Mouse (Mus musculus) heart, adult 2 months (tissue): ENCODE results near the gene Ip6k3. TPM values are rescaled to one million over a fixed set of nuclear protein-coding genes. Genes with fewer than 3 reads are reported as not detected.
A peak's percentile ranks its signal among the peaks of the same experiment; 100 is the strongest.

Source experiments
- DNase-seq, 2 experiments: peaks; one replicate each; pipeline ENCODE4 v3.0.0; 2021
- H3K27ac ChIP-seq: fragments of 200-600 bp; 2 replicates; pipeline ENCODE4 v1.8.1; 2022
- H3K27me3 ChIP-seq: fragments of 200-500 bp; 2 replicates; pipeline ENCODE4 v1.6.1; 2012; ENCODE audit warnings: mild to moderate bottlenecking, low read length, inconsistent platforms, mixed read lengths; ENCODE audit not compliant: control insufficient read depth, insufficient read depth
- H3K36me3 ChIP-seq: fragments of 200-500 bp; 2 replicates; pipeline ENCODE4 v1.6.1; 2012; ENCODE audit warnings: low read length, inconsistent platforms; ENCODE audit not compliant: control insufficient read depth, insufficient read depth
- H3K4me1 ChIP-seq: fragments of 200-500 bp; 2 replicates; pipeline ENCODE4 v1.6.1; 2011; ENCODE audit warnings: low read length; ENCODE audit not compliant: control insufficient read depth, insufficient read depth
- H3K4me3 ChIP-seq: fragments of 200-600 bp; 2 replicates; pipeline ENCODE4 v1.8.1; 2022
- H3K79me2 ChIP-seq: fragments of 200-500 bp; replicated peaks from 2 replicates; pipeline ENCODE4 v1.6.1; 2012; ENCODE audit warnings: mild to moderate bottlenecking, inconsistent platforms, low read length, moderate library complexity, mixed read lengths; ENCODE audit not compliant: control insufficient read depth, insufficient read depth
- H3K9ac ChIP-seq: fragments of 200-500 bp; 2 replicates; pipeline ENCODE4 v1.6.1; 2012; ENCODE audit warnings: low read depth, mild to moderate bottlenecking, control low read depth, inconsistent platforms, low read length, mixed read lengths
- CTCF ChIP-seq: fragments of 200-600 bp; IDR thresholded peaks from 2 replicates; pipeline ENCODE4 v1.8.1; 2022; ENCODE audit warnings: antibody characterized with exemption, mild to moderate bottlenecking, moderate library complexity
- EP300 ChIP-seq: fragments of 200-500 bp; IDR thresholded peaks from 2 replicates; pipeline ENCODE4 v1.6.1; 2011; ENCODE audit warnings: low read depth, low read length, control low read depth; ENCODE audit not compliant: insufficient read depth
- POLR2A ChIP-seq: fragments of 200-500 bp; IDR thresholded peaks from 2 replicates; pipeline ENCODE4 v1.6.1; 2011; ENCODE audit warnings: mild to moderate bottlenecking, low read depth, low read length, control low read depth; ENCODE audit not compliant: insufficient read depth
- WGBS: fragments of 180-500 bp; shearing (Covaris S2); methylation state at CpG from one replicate; pipeline ENCODE4 v1.1.7; 2018; 5-methylcytosine and 5-hydroxymethylcytosine counted together
- intact Hi-C: fragments of 180-260 bp; cut with DNase I; formaldehyde crosslinking; loops from one replicate; pipeline ENCODE4 v1.15.1; 2025
- polyA plus RNA-seq: library from polyadenylated mRNA; depleted of rRNA; stranded (reverse); fragments of >200 nt; gene quantifications from 2 replicates; pipeline ENCODE4 v1.2.3, GENCODE M21; 2012
- total RNA-seq, 2 experiments: library from RNA; stranded (reverse); gene quantifications; 2 replicates each; pipeline ENCODE4 v1.2.3; 2021

Gene Ip6k3
- total and polyA plus RNA-seq, 3 experiments, result 4.1 to 10.1 (median 5.6) TPM

DNA sequence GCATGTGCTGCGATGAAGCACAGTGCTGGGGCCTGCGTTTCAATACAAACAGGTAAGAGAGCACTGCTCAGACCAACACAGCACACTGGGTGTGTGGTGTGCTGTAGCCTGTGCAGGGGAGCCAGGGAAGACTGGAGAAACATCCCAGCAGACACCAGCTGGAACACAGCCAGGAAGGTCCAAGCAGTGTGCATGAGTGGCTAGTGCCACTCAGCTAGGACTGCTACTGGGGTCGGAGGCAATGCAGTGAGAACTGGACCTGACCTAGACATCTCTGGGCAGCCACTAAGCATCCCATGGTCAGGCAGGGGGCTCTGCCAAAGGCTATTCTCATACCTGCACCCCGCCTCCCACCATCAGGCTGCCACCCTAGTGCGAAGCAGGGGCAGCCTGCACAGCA, 39.4 kb downstream of the Ip6k3 start:
- Histone ChIP-seq H3K4me1 (peaks cover 8% of the 10 kb centered on the region), H3K27me3 (no peaks in the 10 kb centered on the region), H3K27ac (no peak overlapping the region), H3K79me2 (peaks cover 1% of the 10 kb centered on the region; the same call in 1 of the 2 replicates), H3K4me3 (no peak overlapping the region), H3K36me3 (no peaks in the 10 kb centered on the region), H3K9ac (no peak overlapping the region)
- TF ChIP-seq POLR2A (no peak), CTCF (no peak), EP300 (no peak)
- WGBS, result 92% methylated on average over 5 of the region's 5 CpGs
- intact Hi-C loops, result no loop called here
- DNase-seq, result no peak

GRCm38 (mm10) chr17:27126974-27127373, 40.6 kb downstream of the Ip6k3 start:
- 89% methylated on average over 10 of the region's 10 CpGs for WGBS
- no peak for DNase-seq
- H3K9ac ChIP-seq, result no peak overlapping the region
- intact Hi-C loops, result no loop called here
- H3K4me1 ChIP-seq, result peaks cover 5% of the 10 kb centered on the region
- TF ChIP-seq POLR2A (no peak), EP300 (no peak), CTCF (no peak)
- no peak overlapping the region for H3K4me3 ChIP-seq
- peaks cover 1% of the 10 kb centered on the region; the same call in 1 of the 2 replicates for H3K79me2 ChIP-seq
- H3K27ac ChIP-seq, result no peak overlapping the region
- H3K36me3 ChIP-seq, result no peaks in the 10 kb centered on the region
- H3K27me3 ChIP-seq, result no peaks in the 10 kb centered on the region

GRCm38 (mm10) chr17:27125669-27126202, 41.9 kb downstream of the Ip6k3 start:
- no peak for DNase-seq
- Histone ChIP-seq H3K27ac (no peak overlapping the region), H3K4me1 (peaks cover 8% of the 10 kb centered on the region), H3K79me2 (peaks cover 1% of the 10 kb centered on the region; the same call in 1 of the 2 replicates), H3K4me3 (no peak overlapping the region), H3K36me3 (no peaks in the 10 kb centered on the region), H3K27me3 (no peaks in the 10 kb centered on the region), H3K9ac (no peak overlapping the region)
- WGBS, result 93% methylated on average over 11 of the region's 11 CpGs
- intact Hi-C loops, result loop anchor here (1.0 kb wide), 1 partner anchor 93 kb away; no protein-coding TSS in a partner anchor
- TF ChIP-seq CTCF, result no peak
- no peak for TF ChIP-seq POLR2A
- TF ChIP-seq EP300, result no peak

DNA sequence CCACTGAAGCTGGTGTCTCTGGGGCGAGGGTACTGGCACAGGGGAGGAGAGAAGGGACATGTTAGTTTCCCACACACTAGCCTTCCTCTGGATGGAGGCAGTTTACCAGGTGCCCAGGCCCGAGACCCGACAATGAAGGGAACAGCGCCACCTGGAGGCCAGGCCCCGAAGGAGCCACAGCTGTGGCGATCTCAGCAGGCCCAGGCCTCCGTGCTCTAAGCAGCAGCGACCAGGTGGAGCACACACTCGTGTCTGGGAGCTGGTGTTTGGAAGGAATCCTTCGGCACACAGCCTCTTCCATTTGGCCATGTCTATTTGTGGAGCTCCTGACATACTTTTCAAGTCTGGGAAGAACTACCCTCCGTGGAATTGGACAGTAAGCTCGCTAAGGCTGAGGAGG, 42.4 kb downstream of the Ip6k3 start:
- Histone ChIP-seq H3K36me3 (no peaks in the 10 kb centered on the region), H3K27ac (peak overlapping the region; percentile 2; the same call in 1 of the 2 replicates), H3K27me3 (no peaks in the 10 kb centered on the region), H3K4me3 (no peak overlapping the region), H3K79me2 (peaks cover 1% of the 10 kb centered on the region; the same call in 1 of the 2 replicates), H3K4me1 (peaks cover 10% of the 10 kb centered on the region), H3K9ac (no peak overlapping the region)
- peak; percentile 65 to 81 for DNase-seq
- intact Hi-C loops, result loop anchor here (1.0 kb wide), 1 partner anchor 93 kb away; no protein-coding TSS in a partner anchor
- TF ChIP-seq CTCF (peak; percentile 90), EP300 (0 out of 2 replicates have a peak, but pooled peaks have one; percentile 36), POLR2A (no peak)
- 41% methylated on average over 12 of the region's 12 CpGs for WGBS

DNA sequence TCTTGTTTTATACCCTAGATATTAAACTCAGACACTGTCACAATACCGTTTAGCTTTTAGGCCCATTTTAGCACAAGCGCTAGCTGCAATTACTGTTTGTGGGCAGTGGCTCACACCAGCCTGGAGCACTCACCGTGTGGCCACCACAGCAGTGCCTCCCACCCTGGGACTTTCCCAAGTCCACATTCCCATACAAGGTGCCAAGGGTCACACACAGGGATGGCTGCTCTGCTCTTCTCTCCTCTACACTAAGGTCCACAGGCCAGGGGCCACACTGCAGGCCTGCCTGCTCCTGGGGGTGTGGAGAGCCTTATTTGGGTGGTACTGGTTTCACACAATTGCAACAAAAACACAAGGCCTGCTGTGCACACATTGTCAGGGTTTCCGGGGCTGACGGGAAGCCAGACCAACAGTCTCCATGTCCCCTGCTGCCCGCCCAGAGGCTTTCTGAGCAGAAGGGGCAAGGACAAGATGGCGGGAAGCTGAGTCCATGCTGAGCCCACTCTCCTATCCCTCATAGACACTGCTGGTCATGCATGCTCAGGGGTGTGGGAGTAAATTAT, 43.7 kb downstream of the Ip6k3 start:
- TF ChIP-seq CTCF (no peak), POLR2A (no peak), EP300 (no peak)
- Histone ChIP-seq H3K79me2 (peaks cover 1% of the 10 kb centered on the region; the same call in 1 of the 2 replicates), H3K9ac (no peak overlapping the region), H3K27me3 (no peaks in the 10 kb centered on the region), H3K4me3 (no peak overlapping the region), H3K36me3 (no peaks in the 10 kb centered on the region), H3K4me1 (peaks cover 6% of the 10 kb centered on the region), H3K27ac (peak overlapping the region; percentile 28; the same call in 1 of the 2 replicates)
- no peak for DNase-seq
- intact Hi-C loops, result no loop called here
- 77% methylated on average over 7 of the region's 7 CpGs for WGBS

GRCm38 (mm10) chr17:27123103-27123502, 44.5 kb downstream of the Ip6k3 start:
- TF ChIP-seq POLR2A (no peak), CTCF (no peak), EP300 (no peak)
- Histone ChIP-seq H3K36me3 (no peaks in the 10 kb centered on the region), H3K27ac (no peak overlapping the region), H3K4me3 (no peak overlapping the region), H3K9ac (no peak overlapping the region), H3K79me2 (0 out of 2 replicates have a peak, but pooled peaks cover 1% of the 10 kb centered on the region), H3K4me1 (peaks cover 6% of the 10 kb centered on the region), H3K27me3 (no peaks in the 10 kb centered on the region)
- DNase-seq, result no peak
- intact Hi-C loops, result no loop called here
- WGBS, result 91% methylated on average over 2 of the region's 2 CpGs
